Mouse (Mus musculus): ENCODE measurements at regions not wholly inside any gene's neighbourhood (a gene's known extent, or its start where the extent isn't known, plus 50 kb on each side); places are given as distances from the start of the nearest gene placed in this dataset.

DNA sequence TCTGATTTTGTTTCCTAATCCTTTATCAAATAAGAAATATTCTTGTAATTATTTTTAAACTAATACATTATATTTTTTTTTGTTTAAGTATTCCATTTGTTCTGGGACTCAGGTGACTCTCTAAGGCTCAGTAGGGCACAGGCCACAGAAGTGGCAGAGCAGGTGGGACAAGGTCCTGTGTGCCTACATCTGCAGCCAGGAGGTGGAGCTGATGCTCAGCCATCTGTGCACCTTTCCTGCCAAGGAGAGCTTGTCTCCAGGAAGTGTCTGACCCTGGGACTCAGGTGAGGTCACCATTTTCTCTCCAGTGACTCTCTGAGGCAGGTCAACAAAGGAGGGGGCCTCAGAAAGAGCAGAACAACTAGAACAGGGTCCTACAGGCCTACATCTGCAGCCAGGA lies 425.3 kb upstream of the Irak1bp1 start:
- peak; percentile 22 for DNase-seq (ENCODE audit: low spot score)
- ATAC-seq, result no peak

DNA sequence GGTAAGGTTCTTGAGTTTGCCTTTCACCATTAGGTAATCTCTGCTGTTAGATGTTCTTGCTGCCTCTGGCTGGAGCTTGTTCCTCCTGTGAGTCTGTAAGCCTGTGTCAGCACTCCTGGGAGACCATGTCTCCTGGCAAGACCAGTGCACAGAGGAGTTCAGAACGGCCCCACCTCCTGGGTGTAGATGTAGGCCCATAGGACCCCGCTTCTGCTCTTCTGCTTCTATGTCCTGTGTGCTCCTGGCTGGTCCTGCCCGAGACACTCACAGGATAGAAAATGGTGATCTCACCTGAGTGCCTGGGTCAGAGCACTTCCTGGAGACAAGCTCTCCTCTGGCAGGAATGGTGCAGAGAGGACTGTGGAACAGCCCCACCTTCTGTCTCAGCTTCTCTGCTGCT lies 422.2 kb upstream of the Irak1bp1 start:
- WGBS, result 69% methylated on average over 3 of the region's 3 CpGs
- no peak for TF ChIP-seq EP300 (IDR thresholded peaks at IDR 0.05)
- TF ChIP-seq CTCF (IDR thresholded peaks at IDR 0.05), result no peak
- Histone ChIP-seq H3K9me3 (ENCODE audit: low read length) (no peaks in the 10 kb centered on the region), H3K4me1 (ENCODE audit: insufficient read depth, low read depth, low read length) (no peaks in the 10 kb centered on the region), H3K27ac (ENCODE audit: low read length) (no peak overlapping the region), H3K27me3 (replicated peaks; ENCODE audit: insufficient read depth, low read length) (no peaks in the 10 kb centered on the region), H3K4me3 (ENCODE audit: low read depth, low read length) (no peak overlapping the region), H3K9ac (replicated peaks; ENCODE audit: low read depth) (no peak overlapping the region), H3K4me2 (replicated peaks; ENCODE audit: low read depth, low read length) (no peak overlapping the region), H3K36me3 (ENCODE audit: insufficient read depth, low read length) (no peaks in the 10 kb centered on the region)
- DNase-seq (ENCODE audit: low spot score) (no peak), ATAC-seq (no peak)

More for the DNA sequence above, 425.3 kb upstream of the Irak1bp1 start:
- Histone ChIP-seq H3K27ac (ENCODE audit: low read length) (no peak overlapping the region), H3K27me3 (replicated peaks; ENCODE audit: insufficient read depth, low read length) (no peaks in the 10 kb centered on the region), H3K9ac (replicated peaks; ENCODE audit: low read depth) (no peak overlapping the region), H3K36me3 (ENCODE audit: insufficient read depth, low read length) (no peaks in the 10 kb centered on the region), H3K4me1 (ENCODE audit: insufficient read depth, low read depth, low read length) (no peaks in the 10 kb centered on the region), H3K4me2 (replicated peaks; ENCODE audit: low read depth, low read length) (no peak overlapping the region), H3K9me3 (ENCODE audit: low read length) (no peaks in the 10 kb centered on the region), H3K4me3 (ENCODE audit: low read depth, low read length) (no peak overlapping the region)
- TF ChIP-seq CTCF (IDR thresholded peaks at IDR 0.05) (peak; percentile 37), EP300 (IDR thresholded peaks at IDR 0.05) (no peak)

DNA sequence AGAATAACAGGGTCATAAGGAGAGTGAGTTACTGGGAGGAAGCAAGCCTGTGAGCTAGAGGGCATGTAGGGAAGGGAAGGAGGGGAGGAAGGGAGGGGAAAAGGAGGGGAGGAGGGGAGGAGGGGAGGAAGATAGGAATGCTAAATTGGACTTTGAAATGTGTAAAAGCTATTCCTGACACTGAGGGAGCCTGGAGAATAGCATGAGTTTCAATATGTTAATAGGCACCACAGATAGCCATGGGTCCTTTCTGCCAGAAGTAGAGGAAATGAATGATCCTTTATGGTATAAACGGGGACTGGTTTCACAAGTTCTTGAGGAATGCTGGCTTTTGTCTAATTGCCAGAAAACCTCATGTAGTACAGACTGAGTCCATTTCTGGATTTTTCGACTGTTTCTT lies 420.4 kb upstream of the Irak1bp1 start:
- no peak overlapping the region for H3K4me2 ChIP-seq (replicated peaks; ENCODE audit: low read depth, low read length)
- no peaks in the 10 kb centered on the region for H3K4me1 ChIP-seq (ENCODE audit: insufficient read depth, low read depth, low read length)
- no peak for ATAC-seq
- H3K27me3 ChIP-seq (replicated peaks; ENCODE audit: insufficient read depth, low read length), result no peaks in the 10 kb centered on the region
- no peak overlapping the region for H3K9ac ChIP-seq (replicated peaks; ENCODE audit: low read depth)
- no peak overlapping the region for H3K4me3 ChIP-seq (ENCODE audit: low read depth, low read length)
- H3K27ac ChIP-seq (ENCODE audit: low read length), result no peak overlapping the region
- DNase-seq (ENCODE audit: low spot score), result peak; percentile 16
- WGBS, result 24% methylated on average over 2 of the region's 2 CpGs
- H3K9me3 ChIP-seq (ENCODE audit: low read length), result no peaks in the 10 kb centered on the region
- no peaks in the 10 kb centered on the region for H3K36me3 ChIP-seq (ENCODE audit: insufficient read depth, low read length)
- no peak for TF ChIP-seq CTCF (IDR thresholded peaks at IDR 0.05)
- TF ChIP-seq EP300 (IDR thresholded peaks at IDR 0.05), result no peak
